Mouse (Mus musculus) mesoderm, embryonic 11.5 days (tissue): ENCODE measurements around the gene Galt.
"Not testable (repeated sequence)": the region's sequence is repeated elsewhere in the genome, so short reads cannot be mapped to it uniquely, and the experiment has no call there.

Source experiments
- DNase-seq: peaks from one replicate; pipeline ENCODE4 v3.0.0-alpha.2; 2012; ENCODE audit warnings: low read depth, low spot score

The Galt gene

DNA sequence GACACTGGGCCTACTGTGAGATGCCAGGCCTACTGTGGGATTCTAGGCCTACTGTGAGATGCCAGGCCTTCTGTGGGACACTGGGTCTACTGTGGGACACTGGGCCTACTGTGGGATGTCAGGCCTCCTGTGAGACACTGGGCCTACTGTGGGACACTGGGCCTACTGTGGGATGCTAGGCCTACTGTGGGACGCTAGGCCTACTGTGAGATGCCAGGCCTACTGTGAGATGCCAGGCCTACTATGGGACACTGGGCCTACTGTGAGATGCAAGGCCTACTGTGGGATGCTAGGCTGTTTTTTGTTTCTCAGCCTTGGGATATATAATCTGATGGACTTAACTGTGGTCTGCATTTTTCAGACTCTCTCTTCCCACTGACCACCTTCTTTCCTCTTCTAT lies 20.8 kb downstream of the Galt start:
- DNase-seq, result not testable (repeated sequence)

DNA sequence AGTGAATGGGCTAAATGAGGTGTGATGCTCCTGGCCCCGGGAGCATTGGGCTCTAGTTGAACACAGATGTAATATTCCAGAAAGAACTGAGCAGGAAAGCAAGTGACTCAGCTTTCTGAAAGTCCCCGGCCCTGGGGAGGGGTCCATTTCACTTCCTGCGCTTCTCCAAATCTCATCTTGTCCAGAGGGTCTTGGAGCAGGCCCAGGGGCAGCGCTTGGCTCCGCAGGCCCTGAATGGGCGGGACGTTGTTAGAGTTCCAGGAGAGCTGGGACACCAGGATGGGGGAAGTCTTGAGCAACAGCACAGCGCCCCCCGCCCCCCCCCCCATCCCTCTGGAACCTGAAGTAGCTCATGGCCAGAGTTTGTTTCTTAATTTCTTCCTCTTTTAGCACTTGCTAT lies 26.2 kb downstream of the Galt start:
- not testable (repeated sequence) for DNase-seq

DNA sequence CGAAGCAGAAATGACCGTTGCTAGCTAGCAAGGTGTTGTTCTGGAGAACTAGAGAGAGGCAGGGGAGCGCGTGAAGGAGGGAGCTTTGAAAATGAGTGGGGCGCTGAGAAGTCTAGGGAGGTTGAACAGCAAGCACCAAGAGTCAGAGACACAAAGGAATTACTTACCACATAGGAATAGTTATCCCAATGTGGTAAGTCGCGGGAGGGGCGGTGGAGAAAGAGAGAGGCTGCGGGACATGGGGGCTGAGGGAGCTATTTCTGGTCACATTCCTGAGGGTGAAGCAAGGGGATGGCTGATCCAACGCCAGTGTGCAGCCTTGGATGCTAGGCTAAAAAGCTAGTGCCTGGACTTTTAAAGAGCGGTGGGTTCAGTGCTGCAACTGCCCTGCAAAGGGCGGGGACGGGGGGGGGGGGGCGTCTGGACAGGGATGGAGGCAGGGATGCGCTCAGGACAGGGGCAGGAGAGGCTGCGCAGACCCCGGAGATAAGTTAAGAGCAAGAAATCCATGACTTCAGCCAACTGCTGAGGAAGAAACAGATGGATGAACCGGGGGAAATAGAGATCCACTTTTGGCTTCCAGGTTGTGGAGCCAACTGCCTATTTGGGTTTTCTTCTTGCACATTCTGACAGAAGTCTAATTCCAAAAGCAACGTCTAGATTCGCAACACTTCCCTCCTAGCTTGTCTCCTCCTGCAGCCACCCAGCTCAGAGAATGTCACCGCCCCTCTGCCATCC lies 26.9 kb downstream of the Galt start:
- DNase-seq, result not testable (repeated sequence)

DNA sequence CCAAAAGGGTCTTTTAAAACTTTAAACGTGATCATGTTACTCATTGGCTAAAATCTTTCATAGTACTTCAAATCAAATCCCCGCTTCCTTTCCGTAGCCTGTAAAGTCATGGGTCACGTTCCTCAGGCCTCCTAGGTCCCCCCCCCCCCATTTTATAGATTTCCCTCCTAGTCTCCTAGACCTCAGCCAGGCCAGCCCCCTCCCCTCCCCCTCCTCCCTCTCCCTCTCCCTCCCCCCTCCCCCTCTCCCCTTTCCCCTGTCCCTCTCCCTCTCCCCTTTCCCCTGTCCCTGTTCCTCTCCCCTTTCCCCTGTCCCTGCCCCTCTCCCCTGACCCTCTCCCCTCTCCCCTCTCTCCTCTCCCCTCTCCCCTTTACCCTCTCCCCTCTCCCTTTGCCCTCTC lies 27.7 kb downstream of the Galt start:
- not testable (repeated sequence) for DNase-seq

DNA sequence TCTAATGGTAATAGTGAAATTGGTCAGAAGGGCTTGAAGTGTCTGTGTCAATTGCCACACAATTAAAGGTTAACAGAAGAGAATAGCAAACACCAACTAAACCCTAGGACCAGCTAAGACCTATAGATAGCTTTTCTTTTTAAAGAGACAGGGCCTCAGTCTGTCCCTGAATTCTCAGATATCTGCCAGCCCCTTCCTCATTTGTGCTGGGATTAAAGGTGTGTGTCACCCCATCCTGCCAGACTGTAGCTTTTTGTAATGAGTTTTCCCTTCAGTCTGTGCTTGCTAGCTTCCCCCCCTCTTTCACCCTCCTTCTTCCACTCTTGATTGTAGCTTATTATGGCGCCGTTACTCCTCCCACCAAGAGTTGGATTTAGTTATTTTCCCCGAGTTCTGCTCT lies 28.2 kb downstream of the Galt start:
- not testable (repeated sequence) for DNase-seq
